Mouse (Mus musculus) kidney, adult 18-20 months (tissue): ENCODE measurements at regions not wholly inside any gene's neighbourhood (a gene's known extent, or its start where the extent isn't known, plus 50 kb on each side); places are given as distances from the start of the nearest gene placed in this dataset.
"Not testable (repeated sequence)": the region's sequence is repeated elsewhere in the genome, so short reads cannot be mapped to it uniquely, and the experiment has no call there.

ENCODE experiments used
- DNase-seq: peaks from one replicate; pipeline ENCODE4 v3.0.0; 2021

- no peak for DNase-seq
Observed at GRCm38 (mm10) chr10:46114631-46115130, 537.1 kb downstream of the Hace1 start.

- not testable (repeated sequence) for DNase-seq
Observed at GRCm38 (mm10) chr10:46122409-46122808, 544.8 kb downstream of the Hace1 start.

GRCm38 (mm10) chr10:46123795-46124194 lies 546.2 kb downstream of the Hace1 start:
- DNase-seq = no peak

- no peak for DNase-seq
Observed at GRCm38 (mm10) chr10:46135120-46135748, 557.6 kb downstream of the Hace1 start.

GRCm38 (mm10) chr10:46174035-46174434 lies 596.4 kb downstream of the Hace1 start:
- DNase-seq = no peak

- DNase-seq = no peak
Observed at GRCm38 (mm10) chr10:46185763-46186458, 608.3 kb downstream of the Hace1 start.

GRCm38 (mm10) chr10:46194143-46194542 lies 616.5 kb downstream of the Hace1 start:
- no peak for DNase-seq

- DNase-seq = no peak
Observed at GRCm38 (mm10) chr10:46226837-46227402, 649.3 kb downstream of the Hace1 start.

- no peak for DNase-seq
Observed at GRCm38 (mm10) chr10:46229608-46230007, 652.0 kb downstream of the Hace1 start.

GRCm38 (mm10) chr10:46235581-46235980 lies 658.0 kb downstream of the Hace1 start:
- DNase-seq = no peak

- no peak for DNase-seq
Observed at GRCm38 (mm10) chr10:46255575-46255974, 677.9 kb downstream of the Hace1 start.

GRCm38 (mm10) chr10:46269710-46270109 lies 692.1 kb downstream of the Hace1 start:
- DNase-seq = no peak

GRCm38 (mm10) chr10:46273846-46274245 lies 696.2 kb downstream of the Hace1 start:
- no peak for DNase-seq

- no peak for DNase-seq
Observed at GRCm38 (mm10) chr10:46294290-46294689, 716.7 kb downstream of the Hace1 start.

GRCm38 (mm10) chr10:46298352-46298751 lies 720.7 kb downstream of the Hace1 start:
- DNase-seq = no peak

- DNase-seq = no peak
Observed at GRCm38 (mm10) chr10:46299521-46299920, 721.9 kb downstream of the Hace1 start.

- DNase-seq = no peak
Observed at GRCm38 (mm10) chr10:46320328-46321038, 742.9 kb downstream of the Hace1 start.

- DNase-seq = no peak
Observed at GRCm38 (mm10) chr10:46321040-46321439, 743.4 kb downstream of the Hace1 start.

GRCm38 (mm10) chr10:46329052-46329451 lies 751.4 kb downstream of the Hace1 start:
- no peak for DNase-seq

GRCm38 (mm10) chr10:46331599-46332283 lies 754.1 kb downstream of the Hace1 start:
- DNase-seq = no peak

- no peak for DNase-seq
Observed at GRCm38 (mm10) chr10:46333231-46333630, 755.6 kb downstream of the Hace1 start.

- DNase-seq = no peak
Observed at GRCm38 (mm10) chr10:46345315-46345714, 767.7 kb downstream of the Hace1 start.

- DNase-seq = no peak
Observed at GRCm38 (mm10) chr10:46349613-46350012, 772.0 kb downstream of the Hace1 start.
